Mouse (Mus musculus): ENCODE measurements around the gene Gstp3.

- no peak for TF ChIP-seq POLR2A (IDR thresholded peaks at IDR 0.05; ENCODE audit: low read depth, low read length)
- TF ChIP-seq CTCF (conservative IDR thresholded peaks at IDR 0.05; ENCODE audit: insufficient read depth, insufficient read length, low read depth, low read length), result no peak
These were observed 43.9 kb upstream of the Gstp3 start for GRCm38 (mm10) chr19:4103294-4103693.

Measured in kidney, adult 2 months (tissue).